Comparison of ENCODE assay signal across 24 mouse cellular contexts in genomic region chr11:22203413-22203812, GRCm38 (mm10).
A peak's percentile ranks its signal among the peaks of the same experiment; 100 is the strongest.
DNase-seq lines count a peak whose midpoint lies in the region; ATAC-seq and TF ChIP-seq lines count a peak whose summit lies in the region.
"Had no signal": no experiment of that assay in that cellular context is flagged by ENCODE, and none has a peak within 500 bp of the region (broad histone marks: within the 10 kb centered on the region; RNA-seq: fewer than 3 reads in every experiment).

No protein-coding gene starts in this region.

- no peaks in the 10 kb centered on the region; the same call in 1 of the 2 replicates for H3K79me2 ChIP-seq in liver, adult 2 months (ENCODE audit: control insufficient read depth, insufficient read depth, low read length)

- H3K9ac ChIP-seq in liver, adult 2 months (ENCODE audit: low read depth, low read length) = no peak overlapping the region
- H3K9ac ChIP-seq in liver, embryonic 12.5 days = no peak overlapping the region
- H3K9ac ChIP-seq: forebrain, postnatal 0 days; heart, embryonic 13.5 days; hindbrain, embryonic 12.5 days; hindbrain, embryonic 15.5 days had no signal

- WGBS in liver, adult 2 months = 29% methylated on average over 5 of the region's 5 CpGs
- WGBS in liver, embryonic 12.5 days (ENCODE audit: insufficient replicate concordance) = 69% methylated on average over 5 of the region's 5 CpGs

- no peak overlapping the region for H3K27ac ChIP-seq in liver, adult 2 months (replicated peaks; ENCODE audit: insufficient read depth, low read depth, low read length)
- no peak overlapping the region for H3K27ac ChIP-seq in liver, embryonic 12.5 days
- H3K27ac ChIP-seq: heart, adult 2 months; heart, embryonic 10.5 days; heart, embryonic 13.5 days; hindbrain, embryonic 12.5 days; hindbrain, embryonic 15.5 days had no signal

- H3K4me3 ChIP-seq in liver, adult 2 months (ENCODE audit: insufficient read depth, low read depth, low read length) = no peak overlapping the region
- H3K4me3 ChIP-seq in liver, embryonic 12.5 days = no peak overlapping the region
- H3K4me3 ChIP-seq: heart, adult 2 months; heart, embryonic 10.5 days; heart, embryonic 13.5 days; hindbrain, embryonic 12.5 days; hindbrain, embryonic 15.5 days had no signal

- H3K4me2 ChIP-seq in liver, embryonic 12.5 days = no peak overlapping the region
- H3K4me2 ChIP-seq: heart, embryonic 13.5 days; hindbrain, embryonic 12.5 days; hindbrain, embryonic 15.5 days had no signal

- peak; percentile 24 for DNase-seq in cerebellum, adult 9-10 months
- DNase-seq in cerebellum, adult 11-12 months = no peak
- DNase-seq in liver, adult 2 months (ENCODE audit: extremely low read depth, low read depth, low spot score) = peak; percentile 82
- peak; percentile 97 for DNase-seq in fat pad, adult 2 months (ENCODE audit: extremely low read depth, low read depth, low spot score)
- no peak for DNase-seq in heart, postnatal 4 days
- DNase-seq: adrenal gland, postnatal 10 days; adrenal gland, postnatal 36 days; B cell, adult 2 months; cerebellum, postnatal 14 days; forebrain, postnatal 0 days; gastrocnemius, postnatal 25 days; heart, adult 2 months; heart, postnatal 14 days; kidney, adult 2 months had no signal

- no peaks in the 10 kb centered on the region for H3K27me3 ChIP-seq in liver, adult 2 months (ENCODE audit: control insufficient read depth, insufficient read depth, low read length)
- no peaks in the 10 kb centered on the region for H3K27me3 ChIP-seq in liver, embryonic 12.5 days (replicated peaks)
- H3K27me3 ChIP-seq: CH12.LX; heart, embryonic 13.5 days; hindbrain, embryonic 12.5 days; hindbrain, embryonic 15.5 days; Patski had no signal

- no peaks in the 10 kb centered on the region for H3K9me3 ChIP-seq in liver, embryonic 12.5 days (replicated peaks)
- H3K9me3 ChIP-seq: G1E; heart, embryonic 10.5 days; heart, embryonic 13.5 days; hindbrain, embryonic 12.5 days; hindbrain, embryonic 15.5 days had no signal

- no peak for TF ChIP-seq POLR2A in liver, adult 2 months (IDR thresholded peaks at IDR 0.05; ENCODE audit: extremely low read depth, insufficient read depth, low read length)

- peaks cover 8% of the 10 kb centered on the region; the same call in 1 of the 2 replicates for H3K4me1 ChIP-seq in liver, adult 2 months (ENCODE audit: control insufficient read depth, insufficient read depth, low read length)
- H3K4me1 ChIP-seq in liver, embryonic 12.5 days = 0 out of 2 replicates have a peak, but pooled peaks cover 5% of the 10 kb centered on the region
- H3K4me1 ChIP-seq: heart, embryonic 10.5 days; hindbrain, embryonic 15.5 days had no signal

- no peak for ATAC-seq in liver, embryonic 12.5 days
- ATAC-seq: forebrain, embryonic 14.5 days; forebrain, postnatal 0 days; intestine, postnatal 0 days; Patski had no signal

- TF ChIP-seq CTCF in liver, adult 2 months (IDR thresholded peaks at IDR 0.05; ENCODE audit: low read depth, low read length) = no peak

- H3K36me3 ChIP-seq in liver, adult 2 months (ENCODE audit: control insufficient read depth, insufficient read depth, low read length) = no peaks in the 10 kb centered on the region
- no peaks in the 10 kb centered on the region for H3K36me3 ChIP-seq in liver, embryonic 12.5 days
- H3K36me3 ChIP-seq: G1E; heart, embryonic 10.5 days; heart, embryonic 13.5 days; hindbrain, embryonic 12.5 days; hindbrain, embryonic 15.5 days had no signal

Comparison
In these comparisons a context has a peak if more than half of its experiments do, and no peak if none do; other contexts are left out.
1. DNase-seq: peak in cerebellum, adult 9-10 months (single experiment), liver, adult 2 months (single experiment) and fat pad, adult 2 months (single experiment); none in cerebellum, adult 11-12 months (single experiment) and heart, postnatal 4 days (single experiment).